Mouse (Mus musculus): ENCODE measurements around the gene Mtr. TPM values are rescaled to one million over a fixed set of nuclear protein-coding genes. Genes with fewer than 3 reads are reported as not detected.

The Mtr gene
- total RNA-seq (2021), result 10 to 100 TPM; 16.4 to 23.7 TPM
- long read RNA-seq, experiment 1, full-length matches to known transcripts, result 2 of 6 reads
- long read RNA-seq, experiment 1, partial matches to known transcripts, result 3 of 6 reads
- long read RNA-seq, experiment 1, other reads (novel, unspliced or antisense), result 1 of 6 reads
- long read RNA-seq, experiment 2, partial matches to known transcripts, result 0 of 3 reads
- long read RNA-seq, experiment 2, other reads (novel, unspliced or antisense), result 3 of 3 reads

DNA sequence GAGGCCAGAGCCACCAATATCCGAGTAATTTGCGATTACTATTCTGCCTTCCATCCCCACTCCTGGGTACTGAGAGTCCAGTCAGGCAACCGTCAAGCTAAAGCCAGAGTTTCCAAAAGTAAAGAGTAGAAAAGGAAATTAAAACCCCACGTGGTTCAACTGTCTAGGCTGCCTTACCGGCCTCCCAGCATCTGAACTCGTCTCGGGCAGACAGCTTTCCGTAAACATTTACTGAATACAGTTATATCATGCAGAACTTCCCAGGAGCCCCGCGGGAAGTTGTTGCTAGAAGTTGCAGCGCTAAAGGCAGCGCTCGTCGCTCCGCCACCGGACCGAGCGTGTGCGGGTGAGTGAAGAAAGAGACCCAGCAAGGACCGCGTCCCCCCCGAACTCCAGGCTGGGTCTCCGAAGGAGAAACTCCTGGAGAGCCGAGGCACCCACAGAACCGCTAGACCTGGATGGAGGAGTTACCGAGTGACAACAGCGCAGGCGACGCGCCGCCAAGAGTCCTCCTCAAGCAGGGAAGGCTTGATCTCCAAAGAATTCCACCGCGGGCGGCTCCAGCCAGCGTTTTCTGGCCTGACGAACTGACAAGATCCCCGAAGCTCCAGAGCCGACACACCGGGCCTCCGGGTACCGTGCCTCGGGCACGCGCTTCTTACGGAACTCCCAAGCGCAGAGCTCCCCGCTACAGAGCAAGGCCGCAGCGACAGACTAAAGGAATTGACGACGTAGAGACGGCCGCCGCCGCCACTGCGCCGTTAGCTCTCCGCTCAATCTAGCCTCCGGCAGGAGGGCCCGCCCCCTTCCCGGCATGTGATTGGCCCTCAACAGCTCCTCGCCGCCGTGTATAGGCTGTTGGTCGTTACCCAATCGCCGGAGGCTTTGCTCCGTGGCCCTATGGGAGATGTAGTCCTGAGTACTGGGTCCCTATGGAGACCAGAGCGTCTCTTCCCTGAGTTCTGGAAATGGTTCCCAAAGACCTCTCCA is at the start of gene Mtr:
Gene Mtr (minus strand): TSS at position 723 of the 990 bp plus-strand sequence.
- DNase-seq, result peak; percentile 96

DNA sequence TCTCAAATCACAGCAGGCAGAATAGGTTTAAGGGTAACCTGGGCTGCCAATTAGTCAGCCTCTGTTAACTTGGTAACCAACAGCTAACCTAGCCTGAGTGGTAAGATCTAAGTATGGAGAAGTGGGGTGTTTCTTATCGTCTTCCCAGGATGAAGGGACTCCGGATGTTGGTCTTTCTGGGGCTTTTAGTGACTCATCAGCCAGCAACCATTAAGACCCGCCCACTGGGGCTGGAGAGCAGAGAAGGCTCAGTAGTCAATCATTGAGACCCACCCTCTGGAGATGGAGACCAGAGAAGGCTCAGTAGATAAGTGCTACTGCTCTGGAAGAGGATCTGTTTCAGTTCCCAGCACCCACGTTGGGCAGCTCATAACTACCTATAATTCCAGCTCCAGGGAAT is 49.4 kb upstream of the Mtr start:
- DNase-seq, result no peak

DNA sequence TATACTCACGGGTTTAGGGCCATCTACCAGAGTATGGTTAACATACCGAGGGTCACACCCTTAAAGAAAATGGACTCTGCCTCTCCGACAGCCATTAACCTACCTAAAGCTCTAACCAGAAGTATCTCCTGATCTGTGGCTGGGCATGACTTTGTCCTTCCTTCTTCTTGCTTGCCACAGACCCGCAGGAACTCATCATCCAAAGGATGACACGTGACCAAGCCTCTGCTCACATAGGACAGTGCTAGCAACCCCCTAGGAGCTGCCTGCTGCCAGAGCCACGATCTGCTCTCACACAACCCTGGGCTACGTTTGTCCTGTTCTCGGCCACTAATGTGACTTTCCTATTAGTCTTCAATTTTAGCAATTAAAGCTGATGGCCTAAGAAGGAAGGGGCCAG is 47.6 kb upstream of the Mtr start:
- no peak for DNase-seq

DNA sequence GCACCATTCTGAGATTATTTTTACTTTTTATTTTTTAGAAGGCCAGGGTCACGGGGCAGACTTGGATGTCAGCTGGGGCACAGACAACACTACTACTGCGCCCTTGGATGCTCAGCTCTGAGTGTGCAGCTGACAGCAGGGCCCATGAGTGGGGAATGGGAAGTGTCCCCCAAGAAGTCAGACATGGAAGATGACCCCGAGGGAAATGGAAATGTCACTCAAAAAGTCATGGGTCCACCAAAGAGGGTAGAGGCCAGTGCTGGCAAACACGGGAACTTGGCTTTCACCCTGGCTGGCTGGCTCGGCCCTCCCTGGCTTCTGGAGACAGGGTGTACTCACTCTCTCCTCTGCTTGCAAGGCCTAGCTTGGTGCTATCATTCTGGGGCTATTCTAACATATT is 47.1 kb upstream of the Mtr start:
- DNase-seq, result no peak

DNA sequence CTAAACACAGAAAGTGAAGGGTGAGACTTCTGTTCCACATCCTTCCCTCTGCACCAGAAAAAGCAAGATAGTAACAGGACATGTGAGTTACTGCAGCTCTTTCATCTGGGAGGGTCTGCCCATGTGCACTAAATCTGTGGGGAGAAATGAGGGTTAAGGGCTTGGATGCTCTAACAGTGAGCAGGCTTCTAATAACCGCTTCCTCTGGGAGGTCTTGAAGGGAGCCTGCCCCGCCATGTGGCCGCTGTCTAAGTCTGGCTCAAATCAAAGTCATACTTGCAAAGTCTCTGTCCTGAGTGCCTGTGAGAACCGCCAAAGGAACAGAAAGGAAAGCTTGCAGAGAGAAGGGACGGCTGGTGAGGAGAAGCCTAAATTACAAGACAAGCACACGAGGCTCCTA is 39.9 kb upstream of the Mtr start:
- DNase-seq, result no peak

DNA sequence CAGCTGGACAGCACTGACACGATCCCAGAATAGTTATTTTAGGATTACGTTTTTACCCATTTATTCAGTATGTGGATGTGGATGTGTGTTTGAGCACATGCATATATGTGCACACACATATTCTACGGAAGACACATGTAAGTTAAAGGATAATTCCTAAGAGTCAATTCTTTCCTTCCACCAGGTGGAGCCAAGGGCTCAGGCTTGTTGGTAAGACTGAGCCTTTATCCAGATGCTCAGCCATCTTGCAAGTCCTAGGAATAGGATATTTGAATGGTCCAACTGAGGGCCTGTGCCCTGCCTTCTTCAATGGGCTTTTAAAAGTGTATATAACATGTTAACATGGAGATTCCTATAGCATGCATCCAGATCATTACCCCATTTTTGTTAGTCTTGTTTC is 38.8 kb upstream of the Mtr start:
- DNase-seq, result peak; percentile 59

DNA sequence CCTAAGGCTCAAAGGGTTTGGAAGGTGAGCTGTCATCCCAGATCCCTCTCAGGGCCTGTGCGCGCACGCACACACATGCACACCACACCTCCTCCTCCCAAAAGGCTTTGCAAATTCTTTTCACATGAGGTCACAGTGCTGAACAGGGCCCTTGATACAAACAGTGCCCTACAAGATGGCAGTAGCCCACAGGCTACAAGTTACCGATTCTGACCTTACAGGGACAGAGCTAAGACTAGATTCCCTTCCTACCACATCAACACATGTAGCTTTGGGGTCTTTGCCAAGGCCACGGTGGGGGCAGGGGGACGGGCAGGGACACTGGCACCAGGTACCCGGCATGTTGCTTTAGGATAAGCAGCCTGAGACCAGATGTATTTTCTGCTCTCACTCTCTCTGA is 35.9 kb upstream of the Mtr start:
- no peak for DNase-seq

DNA sequence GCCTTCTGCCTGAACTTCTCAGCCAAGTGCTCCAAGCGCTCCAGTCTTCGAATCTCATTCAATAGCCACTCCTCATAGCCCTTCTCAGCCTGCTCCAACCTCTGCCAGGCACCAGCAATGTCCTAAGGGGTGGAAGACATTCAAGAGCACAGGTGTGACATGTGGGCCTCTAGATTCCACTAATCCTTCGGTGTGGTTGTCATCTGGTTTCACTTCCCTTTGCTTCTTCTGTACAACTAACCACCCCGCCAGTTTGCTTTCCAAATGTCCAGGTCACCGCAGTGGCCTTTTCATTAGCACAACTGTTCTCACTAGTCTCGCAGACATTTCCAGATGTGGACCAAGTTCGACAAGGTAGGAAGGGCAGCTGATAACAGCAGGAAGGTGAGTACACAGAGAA is 32.8 kb upstream of the Mtr start:
- no peak for DNase-seq

DNA sequence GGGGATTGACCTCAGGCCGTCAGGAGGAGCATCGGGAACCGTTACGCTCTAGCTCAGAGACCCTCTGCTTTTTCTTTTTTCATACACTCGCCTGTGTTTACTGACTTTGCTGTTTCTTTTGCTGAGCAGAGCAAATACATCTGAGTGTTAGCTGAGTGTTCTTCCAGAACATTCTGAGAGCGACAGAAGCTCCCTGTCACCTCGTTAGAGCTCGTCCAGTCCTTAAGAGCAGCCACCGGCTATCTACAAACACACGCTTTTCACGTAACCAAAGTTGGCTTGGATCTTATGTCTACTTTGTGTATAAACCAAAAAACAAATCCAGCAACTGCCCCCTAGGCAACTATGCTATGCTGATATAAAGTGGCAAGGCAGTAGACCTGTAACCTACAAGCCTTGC is 26.6 kb upstream of the Mtr start:
- no peak for DNase-seq

DNA sequence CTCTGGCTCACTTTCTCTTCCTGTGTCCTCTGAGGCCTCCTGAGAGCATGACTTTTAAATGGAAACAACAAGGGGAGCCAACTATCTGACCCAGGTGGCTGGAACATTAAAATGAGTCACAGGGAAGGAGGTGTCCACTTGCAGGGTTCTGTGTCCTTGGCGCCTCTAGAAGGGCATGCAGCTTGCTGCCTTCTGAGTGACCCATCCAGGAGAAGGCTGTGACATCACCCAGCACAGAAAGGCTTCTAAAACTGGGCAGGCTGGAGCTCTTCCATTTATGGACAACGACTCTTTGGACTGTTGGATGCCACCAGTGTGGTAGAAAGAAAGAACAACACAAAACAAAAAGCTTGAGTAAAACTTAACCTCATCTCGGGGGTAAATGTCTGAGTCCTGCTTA is 25.9 kb upstream of the Mtr start:
- peak; percentile 65 for DNase-seq

DNA sequence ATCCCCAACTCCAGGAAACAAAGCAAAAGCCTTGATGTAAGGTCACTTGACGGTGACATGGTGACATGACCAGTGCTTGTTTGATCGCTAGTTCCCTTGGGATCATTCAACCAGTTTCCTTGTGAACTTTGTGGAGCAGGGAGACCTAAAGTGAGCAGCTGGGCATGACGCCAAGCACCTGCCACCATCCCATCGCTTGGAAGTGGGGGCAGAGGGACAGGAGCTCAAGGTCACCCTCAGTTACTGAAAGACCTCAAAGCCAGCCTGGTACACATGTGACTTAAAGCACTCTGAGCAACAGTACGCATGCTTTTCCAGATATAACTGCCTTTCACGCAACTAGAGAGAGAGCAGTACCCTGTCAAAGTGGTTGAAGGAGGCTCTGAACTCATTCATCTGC is 16.8 kb upstream of the Mtr start:
- DNase-seq, result peak; percentile 21

DNA sequence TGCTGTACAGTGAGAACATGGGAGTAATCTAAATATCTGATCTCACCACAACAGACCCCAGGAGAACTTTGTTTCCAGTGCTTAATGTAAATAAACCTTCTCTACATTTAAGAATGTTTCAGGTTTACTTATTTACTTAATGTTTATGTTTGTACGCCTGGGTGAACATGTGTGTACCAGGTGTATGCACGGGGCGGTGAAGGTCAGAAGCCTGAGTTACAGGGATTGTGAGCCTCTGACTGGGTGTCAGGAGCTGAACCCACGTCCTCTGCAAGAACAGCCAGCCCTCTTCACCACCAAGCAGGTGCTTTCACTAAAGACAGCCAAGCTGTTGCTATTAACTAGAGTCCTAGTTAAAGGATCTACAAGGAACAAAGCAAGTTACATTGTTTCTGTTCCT is 16.3 kb upstream of the Mtr start:
- no peak for DNase-seq

DNA sequence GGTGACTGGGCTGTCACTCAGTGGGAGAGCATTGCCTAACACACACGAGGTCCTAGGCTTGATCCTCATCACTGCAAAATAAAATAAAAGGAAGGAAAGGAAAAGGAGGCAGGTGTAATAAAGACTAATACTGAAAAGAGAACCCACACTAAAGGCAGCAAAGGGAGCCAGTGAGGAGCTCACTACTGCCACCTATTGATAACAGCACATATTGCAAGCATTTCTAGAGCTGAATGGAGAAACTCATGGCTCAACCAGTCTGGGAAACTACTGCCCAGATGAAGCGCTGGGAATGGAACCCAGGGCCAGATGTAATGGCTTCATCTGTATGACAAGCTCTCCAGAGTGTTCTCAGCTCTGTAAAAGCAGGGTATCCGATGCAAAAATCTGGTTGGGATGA is 15.0 kb upstream of the Mtr start:
- peak; percentile 54 for DNase-seq

DNA sequence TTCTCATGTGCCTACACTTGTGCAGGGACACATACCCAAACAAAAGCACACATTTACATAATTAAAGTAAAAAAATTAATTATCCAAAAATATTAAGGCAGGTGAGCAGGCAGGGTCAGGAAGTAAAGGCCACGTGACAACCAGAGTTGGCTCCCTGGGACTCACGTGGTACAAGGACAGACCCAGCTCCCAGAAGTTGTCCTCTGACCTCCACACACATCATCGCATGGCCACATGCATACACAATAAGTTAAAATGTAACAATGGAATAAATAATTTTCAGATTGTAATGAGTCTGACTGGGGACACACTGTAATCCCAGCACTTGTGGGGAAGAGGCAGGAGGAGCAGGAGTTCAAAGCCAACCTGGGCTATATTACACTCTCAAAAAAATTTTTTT is 10.1 kb upstream of the Mtr start:
- DNase-seq, result no peak

DNA sequence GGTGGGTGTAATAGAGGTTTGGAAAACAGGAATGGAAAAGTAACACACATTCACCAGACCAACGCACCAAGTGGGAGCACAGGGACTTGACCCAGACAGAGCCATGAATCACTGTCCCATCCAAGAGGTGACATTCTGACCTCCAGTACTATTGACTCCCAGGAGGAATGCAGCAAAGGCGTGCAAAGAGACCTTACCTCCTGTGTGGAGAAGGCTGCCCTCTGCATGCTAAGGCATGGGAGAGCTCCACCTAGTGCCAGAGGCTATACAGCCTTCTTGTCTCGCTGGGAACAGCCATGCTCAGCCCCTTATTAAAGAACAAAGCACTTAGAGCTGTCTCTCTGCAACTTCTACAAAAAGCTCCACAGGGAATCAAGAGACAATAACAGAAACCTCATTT is 9.2 kb upstream of the Mtr start:
- DNase-seq, result peak; percentile 49

DNA sequence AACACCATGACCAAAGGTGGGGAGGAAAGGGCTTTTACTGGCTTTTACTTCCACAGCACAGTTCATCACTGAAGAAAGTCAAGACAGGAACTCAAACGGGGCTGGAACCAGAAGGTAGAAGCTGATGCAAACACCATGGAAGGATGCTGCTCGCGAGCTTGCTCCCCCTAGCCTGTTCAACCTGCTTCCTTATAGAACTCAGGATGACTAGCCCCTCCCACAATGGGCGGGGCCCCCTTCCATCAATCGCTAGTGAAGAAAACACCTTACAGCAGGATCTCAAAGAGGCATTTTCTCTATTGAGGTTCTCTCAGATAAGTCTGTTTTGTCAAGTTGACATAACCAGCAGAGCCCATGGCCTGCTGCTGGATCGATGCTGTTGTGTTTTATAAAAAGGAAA is 6.1 kb upstream of the Mtr start:
- no peak for DNase-seq

DNA sequence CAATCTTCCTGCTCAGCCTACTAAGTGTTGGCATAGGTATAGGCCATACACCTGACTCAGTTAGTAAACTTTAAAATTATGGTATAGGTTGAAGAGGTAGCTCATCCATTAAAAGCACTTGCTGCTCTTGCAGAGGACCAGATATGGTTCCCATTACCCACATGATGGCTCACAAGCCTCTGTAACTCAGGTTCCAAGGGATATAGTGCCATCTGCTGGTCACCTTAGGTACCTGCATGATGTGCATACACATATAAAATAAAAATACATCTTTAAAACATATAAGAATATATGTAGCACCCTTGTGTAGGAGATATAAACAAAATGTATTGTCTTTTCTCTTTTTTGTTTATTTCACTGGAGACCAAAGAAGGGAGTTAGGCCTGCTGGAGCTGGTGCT is 3.6 kb upstream of the Mtr start:
- no peak for DNase-seq

DNA sequence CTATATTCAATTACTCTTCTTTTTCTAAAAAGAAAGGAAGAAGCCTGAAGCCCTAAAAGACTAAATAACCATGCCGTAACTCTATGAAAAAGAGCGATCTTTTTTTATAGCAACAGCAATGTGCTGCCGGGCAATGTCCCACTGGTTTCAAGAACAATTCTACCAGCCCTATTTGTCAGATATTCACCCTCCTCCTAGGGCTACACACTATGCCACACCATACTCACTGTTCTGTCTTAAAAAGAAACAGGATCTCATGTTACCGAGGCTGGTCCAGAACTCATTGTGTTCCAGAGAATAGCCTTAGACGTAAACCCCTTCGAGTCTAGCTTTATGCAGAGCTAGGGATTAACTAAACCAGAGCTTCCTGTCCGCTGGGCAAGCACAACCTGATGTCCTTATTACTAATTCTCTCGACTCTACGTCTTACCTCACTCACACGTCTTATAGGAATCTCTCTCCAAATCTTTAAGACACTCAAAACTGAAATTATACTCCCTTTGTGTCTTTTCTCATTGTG is 982 bp downstream of the Mtr start:
- no peak for DNase-seq

DNA sequence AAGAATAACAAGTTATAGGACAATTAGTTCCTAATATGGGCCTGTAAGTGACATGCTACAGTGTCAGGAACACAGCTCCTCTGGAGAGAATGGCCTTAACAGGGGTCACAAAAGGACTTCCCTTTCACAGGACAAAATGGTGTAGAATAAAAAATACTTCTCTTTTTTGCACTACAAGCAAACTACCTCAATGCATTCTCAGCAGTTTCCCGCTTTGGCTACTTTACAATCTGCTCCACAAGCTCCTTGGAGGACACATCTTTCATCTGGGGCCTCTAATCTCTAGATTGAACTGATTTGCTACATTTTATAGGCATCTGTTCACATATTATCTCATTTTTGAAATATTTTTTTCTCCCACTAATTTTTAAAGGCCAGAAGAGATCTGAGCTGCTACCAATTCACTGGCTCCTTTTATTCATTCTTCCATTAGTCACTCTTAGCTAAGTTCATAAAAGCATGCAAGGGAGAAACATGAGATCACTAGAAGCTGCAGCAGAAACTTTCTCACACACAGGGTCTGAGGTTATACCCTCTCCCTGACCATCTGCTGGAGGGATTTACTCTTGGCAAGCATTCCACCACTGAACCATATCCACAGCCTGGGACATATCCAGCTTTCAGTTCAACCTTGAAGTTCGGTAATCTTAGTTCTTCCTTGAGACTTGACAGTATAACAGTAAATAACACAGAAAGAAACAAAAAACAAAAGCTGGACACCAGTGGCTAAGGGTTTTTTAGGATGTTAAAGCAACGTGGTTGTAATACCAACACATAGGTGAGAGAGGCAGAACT is 1.8 kb downstream of the Mtr start:
- DNase-seq, result no peak

DNA sequence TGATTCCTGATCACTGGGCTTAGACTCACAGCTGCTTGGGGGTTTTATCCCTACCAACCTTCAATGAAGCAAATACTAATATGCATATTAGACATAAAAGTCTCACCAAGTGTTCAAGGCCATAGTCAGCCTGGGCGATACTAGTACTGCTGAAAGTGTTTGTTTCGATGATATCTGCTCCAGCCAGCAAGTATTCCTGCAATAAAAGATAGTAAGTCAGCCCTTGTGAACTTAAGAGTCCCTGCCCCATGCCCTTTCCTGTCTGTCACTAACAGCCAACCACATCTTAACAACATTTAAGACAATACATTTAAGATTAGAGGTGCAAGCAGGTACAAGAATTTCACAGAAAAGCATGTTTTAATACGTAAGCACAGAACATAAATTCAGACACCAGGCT is 7.4 kb downstream of the Mtr start:
- DNase-seq, result no peak

DNA sequence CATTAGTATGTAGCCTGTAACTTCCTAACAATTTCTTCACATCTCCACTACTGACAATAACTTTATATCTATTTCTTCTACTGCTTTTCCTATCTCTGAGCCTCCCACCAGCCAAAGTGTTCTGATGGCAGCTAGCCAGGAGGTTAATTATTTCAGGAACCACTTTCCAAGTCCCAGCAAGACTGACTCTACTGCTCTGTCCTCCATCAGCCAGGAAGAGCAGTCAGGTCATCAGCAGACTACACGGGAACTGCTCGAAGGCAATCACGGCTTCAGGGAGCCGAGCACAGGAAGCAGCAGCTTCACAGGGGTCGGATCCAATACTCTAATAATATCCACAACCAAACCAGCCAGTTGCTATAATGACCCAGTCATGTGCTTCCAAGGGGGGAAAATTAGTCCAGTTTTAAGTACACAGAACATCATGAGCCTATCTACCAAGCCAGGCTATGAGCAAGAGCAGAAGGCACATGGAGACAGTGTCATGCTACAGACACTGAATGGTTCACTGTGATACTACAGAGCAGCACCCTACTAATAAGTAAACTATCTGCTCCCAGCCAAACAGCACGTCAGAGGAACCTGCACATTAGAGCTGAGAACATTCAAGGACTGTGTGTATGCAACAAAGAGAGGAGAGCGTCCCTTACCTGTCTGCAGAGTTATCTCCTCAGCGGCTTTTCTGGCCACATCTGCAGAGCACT is 8.6 kb downstream of the Mtr start:
- no peak for DNase-seq

DNA sequence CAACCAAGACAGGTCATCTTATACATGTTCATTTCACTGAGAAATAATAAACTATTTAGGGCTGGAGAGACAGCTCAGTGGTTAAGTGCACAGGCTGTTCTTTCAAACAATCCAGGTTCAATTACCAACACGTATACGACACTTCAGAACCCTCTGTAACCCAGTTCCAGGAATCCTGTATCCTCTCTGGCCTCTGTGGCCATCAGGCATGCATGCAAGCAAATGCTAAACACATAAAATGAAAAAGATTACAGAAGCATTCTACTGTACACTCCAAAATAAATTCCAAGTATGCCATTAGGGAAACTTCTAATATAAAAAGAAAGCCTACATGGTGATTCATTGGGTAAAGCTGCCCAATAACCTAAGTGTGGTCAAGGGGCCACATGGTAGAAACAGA is 12.0 kb downstream of the Mtr start:
- DNase-seq, result no peak
